ENCODE assay signal across 8 mouse cellular contexts in genomic region chr9:41935373-41935971, GRCm38 (mm10).
DNase-seq lines count a peak whose midpoint lies in the region; ATAC-seq and TF ChIP-seq lines count a peak whose summit lies in the region.

No protein-coding gene starts in this region.

- ATAC-seq in heart, embryonic 12.5 days (ENCODE audit: insufficient number of reproducible peaks, low FRiP score) = peak; percentile 80
- peak; percentile 81 for ATAC-seq in lung, embryonic 16.5 days (ENCODE audit: low read depth)

- peak; percentile 50 for DNase-seq in adrenal gland, postnatal 10 days
- no peak for DNase-seq in adrenal gland, postnatal 4 days (ENCODE audit: low spot score in 2 of 2)
- peak; percentile 45 to 52 for DNase-seq in layer of hippocampus, adult 2 months (ENCODE audit: low spot score in 2 of 2)
- peak; percentile 73 for DNase-seq in right cerebral cortex, postnatal 25 days
- no peak for DNase-seq in cerebellum, adult 18-20 months

- 2% methylated on average over 21 of the region's 21 CpGs for WGBS in heart, embryonic 12.5 days
- 3% methylated on average over 21 of the region's 21 CpGs for WGBS in lung, embryonic 16.5 days

- peak overlapping the region; percentile 82 for H3K9ac ChIP-seq in heart, embryonic 12.5 days
- peak overlapping the region; percentile 65 for H3K9ac ChIP-seq in lung, embryonic 16.5 days (ENCODE audit: low read length)

- H3K27ac ChIP-seq in cortical plate, adult 2 months (ENCODE audit: insufficient read depth, low read length) = 0 out of 2 replicates have a peak overlapping the region, but pooled peaks have one; percentile 61
- peak overlapping the region; percentile 66 for H3K27ac ChIP-seq in heart, embryonic 12.5 days (ENCODE audit: poor library complexity, severe bottlenecking)
- peak overlapping the region; percentile 51 for H3K27ac ChIP-seq in layer of hippocampus, adult 2 months
- H3K27ac ChIP-seq in lung, embryonic 16.5 days (ENCODE audit: low read length) = peak overlapping the region; percentile 94

- H3K27me3 ChIP-seq in heart, embryonic 12.5 days (replicated peaks) = no peaks in the 10 kb centered on the region
- no peaks in the 10 kb centered on the region for H3K27me3 ChIP-seq in lung, embryonic 16.5 days (ENCODE audit: control insufficient read depth, insufficient read depth, low read depth, low read length)

- no peaks in the 10 kb centered on the region for H3K36me3 ChIP-seq in heart, embryonic 12.5 days
- no peaks in the 10 kb centered on the region for H3K36me3 ChIP-seq in lung, embryonic 16.5 days (ENCODE audit: control insufficient read depth, insufficient read depth, low read length)

- TF ChIP-seq POLR2A in cortical plate, adult 2 months (IDR thresholded peaks at IDR 0.05; ENCODE audit: extremely low read depth, insufficient read depth, low read length) = 0 out of 2 replicates have a peak, but pooled peaks have one; percentile 11

- H3K4me3 ChIP-seq in cortical plate, adult 2 months (ENCODE audit: insufficient read depth, low read length) = peak overlapping the region; percentile 23
- peak overlapping the region; percentile 51 for H3K4me3 ChIP-seq in heart, embryonic 12.5 days
- peak overlapping the region; percentile 52 for H3K4me3 ChIP-seq in layer of hippocampus, adult 2 months
- peak overlapping the region; percentile 46 for H3K4me3 ChIP-seq in lung, embryonic 16.5 days (ENCODE audit: low read length)

- TF ChIP-seq CTCF in cortical plate, adult 2 months (IDR thresholded peaks at IDR 0.05; ENCODE audit: extremely low read depth, insufficient read depth, low read length) = no peak
- TF ChIP-seq CTCF in layer of hippocampus, adult 2 months (conservative IDR thresholded peaks at IDR 0.05) = no peak

- peak overlapping the region; percentile 91 for H3K4me2 ChIP-seq in heart, embryonic 12.5 days
- peak overlapping the region; percentile 77 for H3K4me2 ChIP-seq in lung, embryonic 16.5 days (ENCODE audit: low read depth, low read length)

- no peaks in the 10 kb centered on the region for H3K4me1 ChIP-seq in cortical plate, adult 2 months (ENCODE audit: control insufficient read depth, insufficient read depth, low read length)
- peaks cover 29% of the 10 kb centered on the region for H3K4me1 ChIP-seq in heart, embryonic 12.5 days (replicated peaks)
- H3K4me1 ChIP-seq in lung, embryonic 16.5 days (replicated peaks; ENCODE audit: control insufficient read depth, insufficient read depth, low read length) = peaks cover 36% of the 10 kb centered on the region

- H3K9me3 ChIP-seq in heart, embryonic 12.5 days (replicated peaks) = no peaks in the 10 kb centered on the region
- no peaks in the 10 kb centered on the region for H3K9me3 ChIP-seq in lung, embryonic 16.5 days (ENCODE audit: control insufficient read depth, low read length)

Comparison
In these comparisons a context has a peak if more than half of its experiments do, and no peak if none do; other contexts are left out.
1. DNase-seq: peak in adrenal gland, postnatal 10 days (single experiment), layer of hippocampus, adult 2 months (2 of 2) and right cerebral cortex, postnatal 25 days (single experiment); none in adrenal gland, postnatal 4 days (0 of 2) and cerebellum, adult 18-20 months (0 of 2).
2. Peak in every context shown above with its lines, with median percentiles within 50 percentile points of each other: H3K27ac ChIP-seq and H3K4me3 ChIP-seq.